Mouse (Mus musculus) hindbrain, postnatal 0 days (tissue): ENCODE measurements around the gene T2. TPM values are rescaled to one million over a fixed set of nuclear protein-coding genes. Genes with fewer than 3 reads are reported as not detected.
"Not testable (repeated sequence)": the region's sequence is repeated elsewhere in the genome, so short reads cannot be mapped to it uniquely, and the experiment has no call there.

Source experiments
- ATAC-seq: fragments of 200-750 bp; cut with Nextera tagmentation; 2 replicates; pipeline ENCODE4 v1.8.0; 2017; ENCODE audit warnings: mild to moderate bottlenecking, moderate TSS enrichment, moderate library complexity
- DNase-seq: peaks from one replicate; pipeline ENCODE4 v3.0.0-alpha.2; 2015; ENCODE audit warnings: low spot score
- H3K27ac ChIP-seq: fragments of 300-500 bp; sonication (generic); 2 replicates; pipeline ENCODE4 v1.5.1; 2014; ENCODE audit warnings: mild to moderate bottlenecking
- H3K27me3 ChIP-seq: fragments of 300-500 bp; sonication (generic); 2 replicates; pipeline ENCODE4 v1.6.1; 2014; ENCODE audit warnings: low read length, mixed read lengths; ENCODE audit not compliant: insufficient read depth
- H3K36me3 ChIP-seq: fragments of 300-500 bp; sonication (generic); 2 replicates; pipeline ENCODE4 v1.6.1; 2014; ENCODE audit warnings: low read length, mixed read lengths; ENCODE audit not compliant: insufficient read depth
- H3K4me1 ChIP-seq: fragments of 300-500 bp; sonication (generic); 2 replicates; pipeline ENCODE4 v1.6.1; 2014; ENCODE audit warnings: antibody characterized with exemption, low read length, mixed read lengths; ENCODE audit not compliant: insufficient read depth
- H3K4me2 ChIP-seq: fragments of 300-500 bp; sonication (generic); 2 replicates; pipeline ENCODE4 v1.6.1; 2014; ENCODE audit warnings: low read depth, mild to moderate bottlenecking, low read length, moderate library complexity, mixed read lengths
- H3K4me3 ChIP-seq: fragments of 300-500 bp; sonication (generic); 2 replicates; pipeline ENCODE4 v1.5.1; 2014; ENCODE audit warnings: low read length
- H3K9ac ChIP-seq: fragments of 300-500 bp; sonication (generic); replicated peaks from 2 replicates; pipeline ENCODE4 v1.6.1; 2014; ENCODE audit warnings: mild to moderate bottlenecking, low read length, moderate library complexity, mixed read lengths
- H3K9me3 ChIP-seq: fragments of 300-500 bp; sonication (generic); 2 replicates; pipeline ENCODE4 v1.6.1; 2016; ENCODE audit warnings: low read length, mixed read lengths
- CTCF ChIP-seq: IDR thresholded peaks from 2 replicates; pipeline ENCODE4 v1.5.1; 2016; ENCODE audit warnings: antibody characterized with exemption, control low read depth, low read depth
- WGBS: fragments of 180-500 bp; shearing (Covaris S2); extraction: QIAGEN DNeasy Blood & Tissue Kit; methylation state at CpG from one replicate; pipeline ENCODE4 v1.1.7; 2014; 5-methylcytosine and 5-hydroxymethylcytosine counted together
- polyA plus RNA-seq: library from polyadenylated mRNA; unstranded; fragments of >200 nt; fragmentation: Nextera tagmentation; extraction: Ambion mirVana; gene quantifications from 2 replicates; pipeline ENCODE4 v1.2.1, GENCODE M21; 2015
- total RNA-seq: library from RNA; depleted of rRNA; stranded (reverse); fragments of >200 nt; gene quantifications from 2 replicates; pipeline ENCODE4 v1.2.3, GENCODE M21; 2014; rRNA removed

The T2 gene
- total RNA-seq = 0.10 and 0.11 TPM in 2 replicates
- polyA plus RNA-seq = 0.55 and 0.69 TPM in 2 replicates

DNA sequence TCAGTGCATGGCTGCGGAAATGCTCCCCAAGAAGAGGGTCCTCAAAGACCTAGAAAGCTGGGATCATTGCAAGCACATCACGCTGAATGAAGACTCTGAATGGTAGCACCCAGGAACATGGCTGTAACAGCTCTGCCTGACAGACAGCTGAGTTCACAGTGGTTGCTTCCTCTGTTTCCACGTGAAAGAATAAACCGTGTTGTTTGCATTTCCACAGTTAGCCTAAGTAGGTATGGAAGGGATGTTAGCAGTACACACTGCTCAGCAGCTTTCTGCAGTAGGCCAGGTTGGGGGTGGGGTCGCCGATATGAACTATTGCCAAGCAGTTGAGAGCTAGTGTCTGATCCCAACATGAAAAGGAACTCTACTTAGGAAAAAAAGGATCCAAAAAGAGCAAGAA lies at the start of gene T2:
TSS of gene T2 (plus strand) at position 301 of the 400 bp plus-strand sequence.
- Histone ChIP-seq H3K4me1 (no peaks in the 10 kb centered on the region), H3K27ac (no peak within 1 kb of the TSS), H3K4me2 (no peak within 1 kb of the TSS), H3K27me3 (no peaks in the 10 kb centered on the region), H3K36me3 (no peaks in the 10 kb centered on the region), H3K9me3 (no peaks in the 10 kb centered on the region), H3K9ac (no peak within 1 kb of the TSS), H3K4me3 (no peak within 1 kb of the TSS)
- 86% methylated on average over 6 of the region's 6 CpGs for WGBS
- ATAC-seq (no peak), DNase-seq (no peak)
- no peak for TF ChIP-seq CTCF

DNA sequence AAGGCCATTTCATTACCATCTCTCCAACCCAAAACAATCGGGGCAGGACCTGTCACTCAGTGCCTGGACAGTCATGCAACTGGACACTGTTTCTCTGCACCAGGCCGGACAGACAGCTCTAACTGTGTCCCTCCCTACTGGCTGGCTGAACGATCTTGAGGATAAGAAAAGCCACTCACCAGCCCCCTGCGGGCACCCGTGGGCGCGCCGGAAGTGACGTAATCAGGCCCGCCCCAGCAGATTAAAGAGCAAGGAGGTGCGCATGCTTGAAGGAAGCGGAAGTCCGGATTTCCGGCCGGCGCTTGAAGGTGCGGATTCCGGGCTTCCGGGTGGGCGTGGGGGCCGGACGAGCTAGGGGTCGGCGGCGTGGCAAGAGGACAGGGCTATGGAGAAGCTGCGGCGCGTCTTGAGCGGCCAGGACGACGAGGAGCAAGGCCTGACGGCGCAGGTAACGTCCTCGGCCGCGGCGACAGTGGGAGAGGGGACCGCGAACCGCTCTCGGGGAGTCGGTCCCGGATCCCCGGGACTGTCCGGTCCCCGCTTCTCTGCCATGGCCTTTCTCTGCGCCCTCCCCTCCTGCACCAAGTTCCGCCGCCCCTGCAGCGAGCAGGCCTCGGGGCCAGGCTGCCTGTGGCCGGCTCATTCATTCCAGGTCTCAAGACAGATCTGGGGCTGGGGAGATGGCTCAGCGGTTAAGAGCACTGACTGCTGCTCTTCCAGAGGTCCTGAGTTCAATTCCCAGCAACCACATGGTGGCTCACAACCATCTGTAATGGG lies 44.8 kb upstream of the T2 start, which contains the start of gene Sft2d1:
TSS of gene Sft2d1 (plus strand) at position 265 of the 777 bp plus-strand sequence.
- peak; percentile 29; the same call in 1 of the 2 replicates for TF ChIP-seq CTCF
- WGBS = under 1% methylated on average over 51 of the region's 54 CpGs
- H3K4me2 ChIP-seq = peak within 1 kb of the TSS; percentile 66
- H3K4me1 ChIP-seq = peaks cover 13% of the 10 kb centered on the region
- H3K27me3 ChIP-seq = no peaks in the 10 kb centered on the region
- H3K36me3 ChIP-seq = no peaks in the 10 kb centered on the region
- H3K27ac ChIP-seq = peak within 1 kb of the TSS; percentile 73
- DNase-seq (peak; percentile 97), ATAC-seq (peak; percentile 95)
- H3K4me3 ChIP-seq = peak within 1 kb of the TSS; percentile 70
- H3K9me3 ChIP-seq = no peaks in the 10 kb centered on the region
- H3K9ac ChIP-seq = peak within 1 kb of the TSS; percentile 66

DNA sequence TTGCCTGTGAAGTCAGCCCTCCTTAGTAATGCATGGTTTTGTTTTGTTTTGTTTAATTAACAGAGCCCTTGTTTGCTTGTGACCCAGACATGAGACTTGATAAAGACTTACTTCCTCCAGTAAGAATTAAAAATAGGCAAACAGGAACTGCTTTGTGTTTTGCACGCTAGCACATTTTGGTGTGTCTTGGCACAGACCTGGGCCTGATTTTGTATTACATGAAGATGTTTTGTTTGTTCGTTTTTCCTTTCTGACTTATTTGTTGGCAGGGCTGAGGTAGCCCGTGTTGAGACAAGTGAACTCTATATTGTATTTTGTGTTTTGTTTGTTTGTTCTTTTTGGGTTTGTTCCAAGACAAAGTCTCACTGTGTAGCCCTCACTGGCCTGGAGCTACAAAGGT lies 44.0 kb upstream of the T2 start:
- no peak for TF ChIP-seq CTCF
- Histone ChIP-seq H3K36me3 (no peaks in the 10 kb centered on the region), H3K9ac (peak overlapping the region; percentile 66), H3K9me3 (no peaks in the 10 kb centered on the region), H3K4me2 (peak overlapping the region; percentile 66), H3K4me3 (peak overlapping the region; percentile 70), H3K27ac (no peak overlapping the region), H3K27me3 (no peaks in the 10 kb centered on the region), H3K4me1 (peaks cover 13% of the 10 kb centered on the region)
- DNase-seq (no peak), ATAC-seq (no peak)
- WGBS = 41% methylated on average over 3 of the region's 3 CpGs

DNA sequence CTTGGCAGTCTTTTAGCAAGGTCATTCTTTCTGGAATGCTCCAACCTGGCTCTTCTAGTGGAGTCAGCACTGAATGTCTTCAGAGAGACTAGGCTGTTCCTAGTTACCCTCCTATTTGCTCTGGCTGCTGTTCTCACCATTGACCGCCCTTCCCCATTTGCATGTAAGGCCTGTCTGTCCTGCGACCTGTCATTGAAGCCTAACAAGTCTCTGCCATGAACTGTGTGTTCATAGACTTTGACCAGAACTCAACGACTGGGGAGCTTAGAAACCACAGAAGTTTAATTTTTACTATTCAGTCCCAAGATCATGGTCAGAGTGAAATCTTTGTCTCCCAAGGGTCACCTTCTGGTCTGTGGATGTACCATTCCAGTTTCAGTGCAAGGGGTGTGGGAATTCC lies 41.8 kb upstream of the T2 start:
- ATAC-seq (no peak), DNase-seq (no peak)
- no peak for TF ChIP-seq CTCF
- 91% methylated on average over 3 of the region's 3 CpGs for WGBS
- H3K9me3 ChIP-seq = no peaks in the 10 kb centered on the region
- peaks cover 13% of the 10 kb centered on the region for H3K4me1 ChIP-seq
- no peak overlapping the region for H3K4me3 ChIP-seq
- no peaks in the 10 kb centered on the region for H3K27me3 ChIP-seq
- H3K4me2 ChIP-seq = no peak overlapping the region
- no peak overlapping the region for H3K9ac ChIP-seq
- no peaks in the 10 kb centered on the region for H3K36me3 ChIP-seq
- no peak overlapping the region for H3K27ac ChIP-seq

DNA sequence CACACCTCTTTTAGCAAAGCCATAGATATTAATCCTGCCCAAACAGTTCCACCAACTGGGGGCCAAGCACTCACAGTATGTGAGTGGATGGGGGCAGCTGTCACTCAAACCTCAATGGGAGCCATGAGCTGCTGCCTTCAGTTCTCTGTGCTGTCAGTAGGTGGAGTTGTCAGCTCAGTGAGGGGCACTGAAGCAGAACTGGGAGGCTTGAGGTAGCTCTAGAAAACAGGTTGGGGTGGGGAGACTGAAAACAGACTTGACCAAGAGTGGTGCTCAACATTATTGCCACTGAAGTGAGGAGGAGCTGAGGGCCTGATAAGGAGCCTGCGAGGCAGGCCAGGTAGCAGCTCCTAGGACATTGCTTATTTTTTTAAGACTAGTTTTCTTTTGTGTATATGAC lies 39.5 kb upstream of the T2 start:
- Histone ChIP-seq H3K27me3 (no peaks in the 10 kb centered on the region), H3K36me3 (no peaks in the 10 kb centered on the region), H3K9me3 (no peaks in the 10 kb centered on the region), H3K9ac (no peak overlapping the region), H3K4me1 (peaks cover 13% of the 10 kb centered on the region), H3K4me2 (no peak overlapping the region), H3K27ac (no peak overlapping the region), H3K4me3 (no peak overlapping the region)
- DNase-seq (peak; percentile 51), ATAC-seq (peak; percentile 61; the same call in 1 of the 2 replicates)
- WGBS = 100% methylated on average over 1 of the region's 1 CpGs
- TF ChIP-seq CTCF = peak; percentile 74

DNA sequence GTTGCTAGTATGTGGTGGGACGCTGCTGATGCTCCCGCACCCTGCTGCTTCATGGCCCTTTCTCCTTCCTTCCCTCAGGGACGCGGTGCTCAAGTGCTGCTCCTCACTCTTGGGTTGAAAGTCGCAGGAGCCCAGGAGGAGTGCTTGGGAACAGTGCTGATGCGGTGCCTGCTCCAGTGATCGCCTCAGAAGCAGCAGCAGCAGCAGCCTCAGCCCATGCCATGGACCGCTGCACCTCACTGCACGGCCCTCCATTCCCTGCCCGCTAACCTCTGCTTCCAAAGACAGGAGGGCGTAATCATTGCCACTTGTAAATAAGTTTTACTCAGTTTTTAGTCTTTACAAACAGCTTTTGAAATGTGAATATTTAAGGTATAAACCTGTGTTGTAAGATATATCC lies 28.9 kb upstream of the T2 start:
- DNase-seq, ATAC-seq, H3K4me3 ChIP-seq, H3K27me3 ChIP-seq, H3K9me3 ChIP-seq, H3K4me2 ChIP-seq, H3K4me1 ChIP-seq, H3K9ac ChIP-seq, H3K36me3 ChIP-seq, H3K27ac ChIP-seq: not testable (repeated sequence)
- 75% methylated on average over 9 of the region's 11 CpGs for WGBS

DNA sequence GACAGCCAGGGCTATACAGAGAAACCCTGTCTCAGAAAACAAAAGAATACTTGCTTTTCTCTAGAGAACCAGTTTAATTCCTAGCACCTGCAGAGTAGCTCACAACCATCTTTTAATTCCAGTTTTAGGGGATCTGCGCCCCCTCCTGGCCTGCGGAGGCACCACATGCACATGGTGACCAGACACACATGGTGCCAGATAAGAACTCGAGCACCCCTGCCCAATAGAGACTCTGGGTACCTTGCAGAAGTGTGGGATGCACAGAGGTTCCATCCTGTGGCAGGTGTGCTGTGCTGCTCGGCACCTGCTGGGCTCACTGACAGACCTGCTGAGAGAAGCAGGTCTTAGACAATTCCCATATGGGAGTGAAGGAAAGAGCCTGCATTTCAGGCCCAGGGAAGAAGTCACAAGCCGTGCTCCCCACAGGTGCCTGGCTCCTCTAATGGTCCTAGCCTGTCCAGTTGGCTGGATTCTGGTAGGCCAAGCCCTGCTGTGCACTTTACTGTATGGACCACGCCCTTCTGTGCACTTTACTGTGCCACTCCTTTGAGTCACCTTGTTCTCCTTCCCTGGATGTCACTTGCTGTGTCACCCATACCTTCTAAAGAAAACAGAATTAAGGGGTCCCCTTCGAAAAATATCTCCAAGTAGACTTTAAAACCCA lies 27.1 kb upstream of the T2 start:
- Histone ChIP-seq H3K9me3 (no peaks in the 10 kb centered on the region), H3K36me3 (no peaks in the 10 kb centered on the region; the same call in 1 of the 2 replicates), H3K4me1 (no peaks in the 10 kb centered on the region), H3K27me3 (no peaks in the 10 kb centered on the region), H3K9ac (no peak overlapping the region), H3K4me2 (no peak overlapping the region), H3K4me3 (no peak overlapping the region), H3K27ac (no peak overlapping the region)
- DNase-seq (peak; percentile 32), ATAC-seq (no peak)
- peak; percentile 54 for TF ChIP-seq CTCF
- 71% methylated on average over 7 of the region's 7 CpGs for WGBS
